Mouse (Mus musculus) Muller cell, postnatal 12 days (primary cell): Measurements from ENCODE around the gene Hsd17b10.

Experiments
- DNase-seq: peaks from one replicate; pipeline ENCODE4 v3.0.0-alpha.2; 2015; ENCODE audit errors: inconsistent ontology term

The Hsd17b10 gene

GRCm38 (mm10) chrX:152001737-152002710 lies at the start of gene Hsd17b10:
Hsd17b10 (plus strand) TSS chrX:152001845.
- peak; percentile 86 for DNase-seq

- no peak for DNase-seq
Observed at GRCm38 (mm10) chrX:151999006-151999710, 2.5 kb upstream of the Hsd17b10 start.

- no peak for DNase-seq
Observed at GRCm38 (mm10) chrX:152001182-152001684, 412 bp upstream of the Hsd17b10 start.

- no peak for DNase-seq
Observed at GRCm38 (mm10) chrX:152002865-152003264, 1.2 kb downstream of the Hsd17b10 start.

GRCm38 (mm10) chrX:152007863-152008262 lies 6.2 kb downstream of the Hsd17b10 start:
- DNase-seq, result no peak

GRCm38 (mm10) chrX:152015752-152016150 lies 14.1 kb downstream of the Hsd17b10 start:
- DNase-seq, result no peak

GRCm38 (mm10) chrX:152016151-152017145 lies 14.8 kb downstream of the Hsd17b10 start, which contains the start of the genes Ribc1 and Smc1a:
Ribc1 (minus strand) TSS chrX:152016295.
Smc1a (plus strand) TSS chrX:152016428.
- DNase-seq, result peak; percentile 95

GRCm38 (mm10) chrX:152017186-152017585 lies 15.5 kb downstream of the Hsd17b10 start:
- peak; percentile 13 for DNase-seq

- no peak for DNase-seq
Observed at GRCm38 (mm10) chrX:152019294-152019693, 17.6 kb downstream of the Hsd17b10 start.

GRCm38 (mm10) chrX:152039865-152040264 lies 38.2 kb downstream of the Hsd17b10 start:
- DNase-seq, result no peak

GRCm38 (mm10) chrX:152047230-152047629 lies 45.6 kb downstream of the Hsd17b10 start:
- DNase-seq, result no peak

GRCm38 (mm10) chrX:152052546-152052945 lies 50.9 kb downstream of the Hsd17b10 start:
- DNase-seq, result no peak
